Mouse (Mus musculus): Measurements from ENCODE around the gene Wwc2. TPM values are rescaled to one million over a fixed set of nuclear protein-coding genes. Genes with fewer than 3 reads are reported as not detected.

Gene Wwc2
- polyA plus RNA-seq, 1 experiment from 2014 or later: 18.5 TPM

DNA sequence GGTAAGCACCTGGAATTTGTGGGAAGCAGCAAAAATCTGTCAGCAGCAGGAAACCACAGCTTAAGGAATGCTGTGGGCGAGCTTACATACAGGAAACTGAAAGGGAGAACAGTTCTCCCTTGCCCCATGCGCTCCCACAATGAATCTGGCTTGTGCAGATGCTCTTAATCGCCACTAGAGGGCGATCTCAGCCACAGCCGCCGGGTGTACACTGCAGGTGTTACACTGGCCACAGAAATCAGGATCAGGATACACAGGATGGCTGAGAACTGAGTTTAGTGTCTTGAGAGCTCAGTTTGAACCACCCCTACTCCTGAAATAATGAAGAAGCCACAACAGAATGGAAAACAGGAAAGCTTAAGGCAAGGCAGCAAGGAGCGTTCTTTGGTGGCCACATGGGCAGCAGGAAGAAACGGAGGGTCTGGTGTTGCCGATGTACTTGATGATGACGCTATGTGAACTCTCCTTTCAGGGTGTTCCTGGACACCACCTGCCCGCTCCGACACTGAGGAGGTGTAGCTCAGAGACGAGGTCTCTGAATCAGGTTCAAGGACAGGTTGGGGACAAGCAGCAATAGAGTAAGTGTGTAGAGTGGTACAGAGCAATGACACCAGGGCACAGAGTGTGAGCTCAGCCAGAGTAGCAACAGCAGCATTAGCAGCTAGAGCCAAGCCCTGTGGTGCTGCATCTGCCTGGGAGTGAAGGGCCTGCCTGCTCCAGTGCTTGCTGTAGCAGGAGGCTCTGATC is 118.2 kb downstream of the Wwc2 start:
- Histone ChIP-seq H3K9ac (ENCODE audit: low read depth, low read length) (no peak overlapping the region), H3K4me3 (ENCODE audit: low read length) (no peak overlapping the region), H3K27me3 (ENCODE audit: control insufficient read depth, insufficient read depth, low read length) (no peaks in the 10 kb centered on the region), H3K4me1 (ENCODE audit: control insufficient read depth, insufficient read depth, low read length) (0 out of 2 replicates have a peak, but pooled peaks cover 10% of the 10 kb centered on the region), H3K9me3 (ENCODE audit: control insufficient read depth, low read length) (no peaks in the 10 kb centered on the region; the same call in 1 of the 2 replicates), H3K4me2 (replicated peaks; ENCODE audit: low read depth, low read length) (no peak overlapping the region), H3K36me3 (ENCODE audit: control insufficient read depth, insufficient read depth, low read length) (peaks cover 53% of the 10 kb centered on the region), H3K27ac (ENCODE audit: low read depth, low read length) (no peak overlapping the region)
- WGBS: 52% methylated on average over 13 of the region's 13 CpGs
- peak; percentile 83 for ATAC-seq (ENCODE audit: low FRiP score, low TSS enrichment)

DNA sequence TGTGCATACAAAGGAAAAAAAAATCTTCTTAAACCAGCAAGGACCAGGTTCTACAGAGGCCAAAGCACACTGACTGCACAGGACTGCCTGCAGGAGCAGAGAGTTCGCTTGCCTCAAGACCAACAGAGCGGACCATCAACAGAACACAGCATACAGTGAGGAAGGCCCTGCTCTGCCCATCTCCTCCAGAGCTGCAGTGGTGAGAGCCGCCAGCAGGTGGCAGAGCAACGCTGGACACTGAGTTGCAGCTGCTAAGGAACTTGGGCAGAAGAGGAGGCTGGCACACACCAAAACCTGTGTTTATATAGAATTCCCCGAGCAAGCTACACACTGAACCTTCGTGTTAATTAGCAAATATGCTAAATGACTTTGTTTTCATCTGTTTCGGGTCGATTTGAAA is 123.7 kb downstream of the Wwc2 start:
- Histone ChIP-seq H3K9ac (ENCODE audit: low read depth, low read length) (no peak overlapping the region), H3K27me3 (ENCODE audit: control insufficient read depth, insufficient read depth, low read length) (no peaks in the 10 kb centered on the region), H3K4me2 (replicated peaks; ENCODE audit: low read depth, low read length) (no peak overlapping the region), H3K9me3 (ENCODE audit: control insufficient read depth, low read length) (no peaks in the 10 kb centered on the region), H3K36me3 (ENCODE audit: control insufficient read depth, insufficient read depth, low read length) (peaks cover 69% of the 10 kb centered on the region), H3K27ac (ENCODE audit: low read depth, low read length) (no peak overlapping the region), H3K4me1 (ENCODE audit: control insufficient read depth, insufficient read depth, low read length) (0 out of 2 replicates have a peak, but pooled peaks cover 3% of the 10 kb centered on the region), H3K4me3 (ENCODE audit: low read length) (no peak overlapping the region)
- 28% methylated on average over 8 of the region's 8 CpGs for WGBS
- ATAC-seq (ENCODE audit: low FRiP score, low TSS enrichment): peak; percentile 77; the same call in 1 of the 2 replicates

DNA sequence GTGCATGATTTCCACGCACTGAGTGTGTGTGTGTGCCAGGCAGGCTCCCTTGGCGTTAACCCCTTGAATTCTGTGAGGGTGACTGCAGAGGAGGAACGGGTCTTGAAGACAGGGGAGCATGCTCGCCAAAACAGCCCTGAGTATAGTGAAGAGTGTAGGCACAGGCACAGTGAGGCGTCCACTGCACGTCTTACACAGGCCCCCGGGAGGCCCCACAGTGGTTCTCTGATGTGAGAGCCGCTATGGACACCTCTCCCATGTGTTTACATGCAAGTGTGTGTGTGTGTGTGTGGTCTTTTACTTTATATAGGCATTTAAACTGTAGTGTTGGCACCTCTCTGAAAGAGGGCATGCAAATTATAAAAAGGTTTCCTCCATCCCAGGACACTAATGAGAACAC is 124.2 kb downstream of the Wwc2 start:
- Histone ChIP-seq H3K4me2 (replicated peaks; ENCODE audit: low read depth, low read length) (no peak overlapping the region), H3K4me3 (ENCODE audit: low read length) (no peak overlapping the region), H3K4me1 (ENCODE audit: control insufficient read depth, insufficient read depth, low read length) (0 out of 2 replicates have a peak, but pooled peaks cover 3% of the 10 kb centered on the region), H3K9ac (ENCODE audit: low read depth, low read length) (no peak overlapping the region), H3K9me3 (ENCODE audit: control insufficient read depth, low read length) (no peaks in the 10 kb centered on the region), H3K27ac (ENCODE audit: low read depth, low read length) (no peak overlapping the region), H3K36me3 (ENCODE audit: control insufficient read depth, insufficient read depth, low read length) (peaks cover 69% of the 10 kb centered on the region), H3K27me3 (ENCODE audit: control insufficient read depth, insufficient read depth, low read length) (no peaks in the 10 kb centered on the region)
- 0 out of 2 replicates have a peak, but pooled peaks have one; percentile 19 for ATAC-seq (ENCODE audit: low FRiP score, low TSS enrichment)
- WGBS: 92% methylated on average over 8 of the region's 8 CpGs

DNA sequence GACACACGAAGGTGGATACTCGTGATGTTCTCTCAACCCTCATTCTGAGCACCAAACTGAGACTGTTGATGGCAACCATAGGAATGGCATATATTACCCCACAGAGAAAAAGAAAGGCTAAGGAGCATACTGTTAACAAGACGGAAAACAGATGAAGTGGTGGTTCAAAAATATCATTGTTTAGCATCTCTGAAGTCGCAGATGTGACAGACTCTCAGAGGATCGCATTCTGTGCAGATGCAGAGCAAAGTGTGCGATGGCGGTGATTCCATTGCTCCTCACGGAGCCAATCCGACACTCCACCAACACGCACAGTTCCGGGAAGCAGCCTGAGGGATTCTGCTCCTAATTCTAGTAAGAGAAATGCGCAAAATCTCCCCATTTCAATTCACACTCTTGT is 131.5 kb downstream of the Wwc2 start:
- H3K36me3 ChIP-seq (ENCODE audit: control insufficient read depth, insufficient read depth, low read length): peaks cover 50% of the 10 kb centered on the region
- 94% methylated on average over 12 of the region's 12 CpGs for WGBS
- no peak overlapping the region for H3K9ac ChIP-seq (ENCODE audit: low read depth, low read length)
- no peaks in the 10 kb centered on the region for H3K27me3 ChIP-seq (ENCODE audit: control insufficient read depth, insufficient read depth, low read length)
- H3K9me3 ChIP-seq (ENCODE audit: control insufficient read depth, low read length): no peaks in the 10 kb centered on the region
- no peak overlapping the region for H3K4me2 ChIP-seq (replicated peaks; ENCODE audit: low read depth, low read length)
- ATAC-seq (ENCODE audit: low FRiP score, low TSS enrichment): no peak
- no peak overlapping the region for H3K4me3 ChIP-seq (ENCODE audit: low read length)
- H3K4me1 ChIP-seq (ENCODE audit: control insufficient read depth, insufficient read depth, low read length): no peaks in the 10 kb centered on the region
- H3K27ac ChIP-seq (ENCODE audit: low read depth, low read length): no peak overlapping the region

DNA sequence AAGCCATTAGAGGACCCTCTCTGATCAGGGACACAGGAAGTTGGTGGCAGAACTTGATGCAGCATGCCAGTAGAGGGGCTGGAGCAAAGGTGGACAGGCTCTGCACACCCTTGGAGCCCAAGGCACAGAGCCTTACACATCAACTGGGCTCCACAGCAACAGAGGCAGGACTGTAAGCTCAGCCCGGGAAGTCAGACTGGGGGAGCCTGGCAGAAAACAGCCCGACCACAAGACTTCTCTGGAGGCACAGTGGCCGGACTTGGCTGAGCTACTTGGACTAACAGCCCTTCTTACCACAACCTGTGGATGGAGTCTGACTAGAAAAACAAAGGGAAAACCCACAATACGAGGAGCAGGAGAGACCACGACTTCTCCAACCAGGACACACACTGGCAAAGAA is 137.4 kb downstream of the Wwc2 start:
- Histone ChIP-seq H3K4me2 (replicated peaks; ENCODE audit: low read depth, low read length) (no peak overlapping the region), H3K27ac (ENCODE audit: low read depth, low read length) (no peak overlapping the region), H3K27me3 (ENCODE audit: control insufficient read depth, insufficient read depth, low read length) (no peaks in the 10 kb centered on the region), H3K9ac (ENCODE audit: low read depth, low read length) (no peak overlapping the region), H3K9me3 (ENCODE audit: control insufficient read depth, low read length) (no peaks in the 10 kb centered on the region), H3K4me3 (ENCODE audit: low read length) (no peak overlapping the region), H3K4me1 (ENCODE audit: control insufficient read depth, insufficient read depth, low read length) (peaks cover 8% of the 10 kb centered on the region; the same call in 1 of the 2 replicates), H3K36me3 (ENCODE audit: control insufficient read depth, insufficient read depth, low read length) (peaks cover 38% of the 10 kb centered on the region)
- ATAC-seq (ENCODE audit: low FRiP score, low TSS enrichment): 0 out of 2 replicates have a peak, but pooled peaks have one; percentile 30
- WGBS: 88% methylated on average over 5 of the region's 5 CpGs

DNA sequence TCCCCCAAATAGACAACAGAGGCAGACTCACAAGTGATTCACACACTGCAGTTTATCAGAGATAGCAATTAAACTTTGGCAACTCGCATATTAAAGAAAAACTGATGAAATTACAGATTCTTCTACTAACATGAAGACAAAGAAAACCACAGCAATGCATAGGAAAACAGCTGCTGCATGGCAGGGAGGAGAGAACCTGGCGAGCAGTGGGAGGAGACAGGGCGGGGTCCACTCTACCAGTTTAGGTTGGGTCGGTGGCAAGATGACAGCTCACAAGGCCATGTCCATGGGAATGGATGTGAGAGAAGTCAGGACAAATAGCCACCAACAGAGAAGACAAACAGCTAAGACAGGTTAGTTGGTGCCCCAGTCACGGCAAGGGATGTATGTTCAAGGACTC is 138.0 kb downstream of the Wwc2 start:
- Histone ChIP-seq H3K4me1 (ENCODE audit: control insufficient read depth, insufficient read depth, low read length) (peaks cover 8% of the 10 kb centered on the region; the same call in 1 of the 2 replicates), H3K9me3 (ENCODE audit: control insufficient read depth, low read length) (no peaks in the 10 kb centered on the region), H3K27ac (ENCODE audit: low read depth, low read length) (no peak overlapping the region), H3K36me3 (ENCODE audit: control insufficient read depth, insufficient read depth, low read length) (peaks cover 36% of the 10 kb centered on the region), H3K4me2 (replicated peaks; ENCODE audit: low read depth, low read length) (no peak overlapping the region), H3K27me3 (ENCODE audit: control insufficient read depth, insufficient read depth, low read length) (no peaks in the 10 kb centered on the region), H3K4me3 (ENCODE audit: low read length) (no peak overlapping the region), H3K9ac (ENCODE audit: low read depth, low read length) (no peak overlapping the region)
- ATAC-seq (ENCODE audit: low FRiP score, low TSS enrichment): no peak
- WGBS: 81% methylated on average over 5 of the region's 5 CpGs

DNA sequence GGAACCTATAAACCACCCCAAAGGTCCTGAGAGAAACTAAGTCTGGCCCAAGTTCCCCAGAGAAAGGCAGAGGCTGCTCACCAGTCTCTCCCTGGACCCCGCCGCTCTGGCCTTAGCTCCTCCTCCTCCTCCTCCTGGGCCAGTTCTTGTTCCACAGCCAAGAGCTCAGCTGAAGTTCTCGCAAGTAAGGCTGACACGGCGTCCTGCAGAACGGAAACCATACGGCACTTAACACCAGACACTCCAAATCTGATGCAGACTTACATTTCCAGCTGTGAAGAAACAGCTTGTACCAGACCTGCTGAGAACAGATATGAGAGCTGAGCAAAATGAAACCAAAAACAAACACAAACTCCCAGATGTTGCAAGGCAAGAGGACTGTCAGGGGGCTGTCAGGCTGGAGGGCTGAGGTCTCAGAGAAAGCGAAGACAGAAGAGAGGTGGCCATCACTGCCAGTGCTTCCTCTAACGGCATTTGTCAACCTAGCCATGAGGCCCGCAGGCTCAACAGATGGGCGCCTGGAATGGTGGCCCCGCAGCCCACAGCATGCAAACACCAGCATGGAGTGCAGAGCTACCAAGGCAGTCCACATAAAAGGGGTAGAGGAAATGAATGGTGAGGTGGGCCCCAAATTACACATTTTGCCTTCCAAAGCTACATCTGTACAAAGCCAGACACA is 138.8 kb downstream of the Wwc2 start:
- peaks cover 43% of the 10 kb centered on the region for H3K36me3 ChIP-seq (ENCODE audit: control insufficient read depth, insufficient read depth, low read length)
- no peaks in the 10 kb centered on the region for H3K9me3 ChIP-seq (ENCODE audit: control insufficient read depth, low read length)
- no peak overlapping the region for H3K9ac ChIP-seq (ENCODE audit: low read depth, low read length)
- H3K4me3 ChIP-seq (ENCODE audit: low read length): no peak overlapping the region
- WGBS: 49% methylated on average over 12 of the region's 12 CpGs
- 0 out of 2 replicates have a peak overlapping the region, but pooled peaks have one; percentile 32 for H3K27ac ChIP-seq (ENCODE audit: low read depth, low read length)
- peaks cover 8% of the 10 kb centered on the region; the same call in 1 of the 2 replicates for H3K4me1 ChIP-seq (ENCODE audit: control insufficient read depth, insufficient read depth, low read length)
- no peaks in the 10 kb centered on the region for H3K27me3 ChIP-seq (ENCODE audit: control insufficient read depth, insufficient read depth, low read length)
- peak; percentile 65; the same call in 1 of the 2 replicates for ATAC-seq (ENCODE audit: low FRiP score, low TSS enrichment)
- no peak overlapping the region; the same call in 1 of the 2 replicates for H3K4me2 ChIP-seq (replicated peaks; ENCODE audit: low read depth, low read length)

DNA sequence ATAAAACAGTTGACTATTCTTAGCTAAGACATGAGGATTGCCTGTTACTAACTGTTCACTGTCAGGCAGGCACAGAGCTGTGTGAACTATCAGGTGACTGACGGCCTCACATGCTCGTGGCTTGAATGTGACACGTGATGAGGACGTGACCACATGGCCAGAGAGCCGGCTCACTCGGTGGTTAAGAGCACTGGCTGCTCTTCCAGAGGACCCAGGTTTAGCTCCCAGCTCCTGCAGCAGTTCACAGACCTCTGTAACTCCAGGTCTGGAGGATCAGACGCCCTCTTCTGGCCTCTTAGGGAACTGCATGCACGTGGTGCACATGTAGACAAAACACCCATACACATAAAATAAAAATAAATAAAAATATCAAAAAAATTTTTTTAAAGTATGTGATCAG is 140.9 kb downstream of the Wwc2 start:
- ATAC-seq (ENCODE audit: low FRiP score, low TSS enrichment): no peak
- Histone ChIP-seq H3K27me3 (ENCODE audit: control insufficient read depth, insufficient read depth, low read length) (no peaks in the 10 kb centered on the region), H3K4me2 (replicated peaks; ENCODE audit: low read depth, low read length) (no peak overlapping the region), H3K36me3 (ENCODE audit: control insufficient read depth, insufficient read depth, low read length) (peaks cover 38% of the 10 kb centered on the region), H3K9me3 (ENCODE audit: control insufficient read depth, low read length) (no peaks in the 10 kb centered on the region), H3K4me3 (ENCODE audit: low read length) (no peak overlapping the region), H3K27ac (ENCODE audit: low read depth, low read length) (no peak overlapping the region), H3K9ac (ENCODE audit: low read depth, low read length) (no peak overlapping the region), H3K4me1 (ENCODE audit: control insufficient read depth, insufficient read depth, low read length) (peaks cover 8% of the 10 kb centered on the region; the same call in 1 of the 2 replicates)
- WGBS: 81% methylated on average over 8 of the region's 8 CpGs

DNA sequence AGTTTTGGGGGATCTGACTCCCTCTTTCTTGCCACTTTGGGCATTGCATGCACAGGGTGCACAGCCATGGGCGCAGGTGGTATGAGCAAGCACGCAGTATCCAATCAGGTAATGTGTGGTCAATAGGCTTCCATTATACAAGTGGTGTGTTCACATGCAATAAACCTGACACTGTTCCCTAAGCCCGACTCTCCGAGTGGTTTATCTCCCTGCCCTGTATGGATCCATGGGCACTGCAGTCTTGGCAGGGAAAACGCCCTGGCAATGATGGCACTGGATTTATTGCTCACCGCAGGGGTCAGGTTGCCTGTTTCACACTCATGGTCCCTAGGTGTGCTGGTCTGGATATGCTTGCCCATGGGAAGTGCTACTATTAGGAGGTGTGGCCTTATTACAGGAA is 142.8 kb downstream of the Wwc2 start:
- no peaks in the 10 kb centered on the region for H3K27me3 ChIP-seq (ENCODE audit: control insufficient read depth, insufficient read depth, low read length)
- no peak overlapping the region for H3K27ac ChIP-seq (ENCODE audit: low read depth, low read length)
- H3K4me3 ChIP-seq (ENCODE audit: low read length): no peak overlapping the region
- H3K36me3 ChIP-seq (ENCODE audit: control insufficient read depth, insufficient read depth, low read length): peaks cover 53% of the 10 kb centered on the region
- H3K4me2 ChIP-seq (replicated peaks; ENCODE audit: low read depth, low read length): no peak overlapping the region
- ATAC-seq (ENCODE audit: low FRiP score, low TSS enrichment): no peak
- 93% methylated on average over 6 of the region's 6 CpGs for WGBS
- no peaks in the 10 kb centered on the region for H3K9me3 ChIP-seq (ENCODE audit: control insufficient read depth, low read length)
- peaks cover 8% of the 10 kb centered on the region; the same call in 1 of the 2 replicates for H3K4me1 ChIP-seq (ENCODE audit: control insufficient read depth, insufficient read depth, low read length)
- H3K9ac ChIP-seq (ENCODE audit: low read depth, low read length): no peak overlapping the region
